Mouse (Mus musculus) colon, adult 2 months (tissue): ENCODE data around the gene Rbbp9. TPM values are rescaled to one million over a fixed set of nuclear protein-coding genes. Genes with fewer than 3 reads are reported as not detected.

Source experiments
- polyA plus RNA-seq: library from polyadenylated mRNA; depleted of rRNA; stranded (reverse); fragments of >200 nt; gene quantifications from 2 replicates; pipeline ENCODE4 v1.2.3, GENCODE M21; 2012; rRNA removed

Rbbp9 gene
- polyA plus RNA-seq, result 4.4 and 5.5 TPM in 2 replicates

DNA sequence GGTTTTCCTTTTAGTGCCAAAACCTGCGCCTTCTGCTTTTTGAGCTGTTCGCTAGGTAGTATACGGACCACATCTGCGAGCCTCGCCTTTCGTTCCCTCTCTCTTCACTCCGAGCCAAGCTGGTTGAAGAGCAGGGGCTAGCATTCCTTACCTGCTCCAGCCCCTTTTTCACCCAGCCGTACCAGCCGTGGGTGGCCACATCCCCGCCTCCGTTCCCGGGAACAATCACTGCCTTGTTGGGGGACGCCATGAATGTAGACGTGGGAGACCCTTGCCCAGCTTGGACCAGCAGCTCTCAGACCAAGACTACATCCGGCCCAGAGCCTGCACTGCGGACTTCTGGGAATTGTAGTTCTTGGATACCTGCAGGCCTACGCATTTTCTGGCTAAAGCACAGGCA lies at the start of gene Rbbp9:
Gene Rbbp9 (minus strand): TSS at position 341 of the 400 bp plus-strand sequence.

DNA sequence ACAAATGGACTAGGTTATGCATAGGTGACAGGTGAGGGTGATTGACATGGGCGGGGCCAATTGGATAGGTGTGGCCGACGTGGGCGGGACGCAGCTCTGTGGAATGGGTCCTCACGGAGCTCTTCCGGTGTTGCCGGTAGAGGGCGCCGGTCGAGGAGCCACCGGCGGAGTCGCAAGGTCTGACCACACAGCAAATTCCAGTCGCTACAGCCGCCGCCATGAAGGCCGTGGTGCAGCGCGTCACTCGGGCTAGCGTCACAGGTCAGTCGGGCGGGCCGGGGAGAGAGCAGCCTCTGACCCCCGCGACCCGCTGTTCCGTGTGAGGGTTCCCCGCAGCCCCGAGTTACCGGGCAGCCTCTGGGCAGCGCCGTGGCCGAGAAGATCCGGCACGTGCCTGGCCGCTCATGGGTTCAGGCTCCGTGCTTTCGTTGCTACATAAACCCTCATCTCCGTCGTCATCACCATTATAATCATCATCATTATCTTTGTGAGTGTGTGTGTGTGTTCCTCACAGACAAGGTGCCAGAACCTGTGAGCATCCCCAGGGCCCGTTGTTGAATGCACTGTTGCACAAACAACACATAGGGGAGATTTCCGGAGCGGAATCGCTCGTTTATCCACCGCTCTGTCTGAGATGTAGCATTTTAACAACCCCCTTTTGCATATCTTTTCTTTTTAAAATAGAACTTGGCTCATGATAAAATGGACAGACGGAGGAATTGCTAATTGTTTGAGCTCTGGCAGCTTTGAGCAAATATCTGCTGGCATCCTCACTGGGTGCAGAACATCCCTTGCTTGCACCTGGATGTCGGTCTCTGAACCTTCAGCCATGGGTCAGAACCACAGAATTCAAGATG lies 49.4 kb upstream of the Rbbp9 start, which contains the start of gene Dtd1:
Gene Dtd1 (plus strand): TSS at position 67 of the 857 bp plus-strand sequence.

DNA sequence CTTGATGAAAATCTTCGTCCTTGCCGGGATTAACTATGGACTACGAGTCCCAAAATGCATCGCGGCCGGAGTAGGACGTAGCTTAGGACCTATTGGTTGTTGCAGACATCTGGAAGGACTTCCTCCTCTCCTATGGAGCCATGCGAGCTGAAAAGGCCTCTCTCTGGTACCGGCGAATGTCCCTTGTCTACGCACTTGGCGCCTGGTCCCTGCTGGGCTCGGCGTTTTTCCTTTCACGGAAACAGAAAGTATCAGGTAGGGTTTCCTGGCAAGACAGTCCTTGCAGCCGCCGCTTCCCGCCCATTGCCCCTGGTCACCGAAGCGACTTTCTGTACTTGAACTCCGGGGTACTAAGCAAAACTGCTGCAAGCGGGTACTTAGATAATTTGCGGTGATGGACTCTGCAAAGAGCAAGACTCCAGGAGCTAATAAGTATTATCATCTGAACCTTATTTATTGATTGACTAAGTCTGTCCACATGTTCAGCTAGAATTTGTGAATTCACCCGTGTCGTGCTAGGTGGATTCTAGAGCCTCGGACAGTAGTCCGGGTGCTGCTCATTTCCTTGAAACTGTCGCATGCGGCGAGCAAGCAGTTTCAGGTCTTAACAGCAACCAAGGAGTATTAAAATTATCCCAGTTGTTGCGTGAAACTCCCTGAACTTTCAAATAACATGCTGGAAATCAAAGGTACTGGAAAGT lies 43.4 kb upstream of the Rbbp9 start, which contains the start of gene Smim26:
Gene Smim26 (plus strand): TSS at position 104 of the 701 bp plus-strand sequence.

GRCm38 (mm10) chr2:144555820-144556552 lies 5.3 kb upstream of the Rbbp9 start, which contains the start of gene Sec23b:
Gene Sec23b (plus strand): TSS chr2:144556229.

GRCm38 (mm10) chr2:144526981-144527820 lies 23.5 kb downstream of the Rbbp9 start, which contains the start of the genes Dzank1 and Polr3f:
Gene Dzank1 (minus strand): TSS chr2:144527414.
Gene Polr3f (plus strand): TSS chr2:144527718.

Other genes starting within 250 kb of the Rbbp9 start
- 39.7 and 59.7 TPM in 2 replicates for gene Ovol2, start 218.7 kb downstream of the Rbbp9 start, polyA plus RNA-seq
- gene Kat14, start 181.9 kb downstream of the Rbbp9 start, polyA plus RNA-seq, result 22.3 and 25.1 TPM in 2 replicates
- not detected in 2 replicates for gene Pet117, start 181.9 kb downstream of the Rbbp9 start, polyA plus RNA-seq
- 0.23 and 0.31 TPM in 2 replicates for gene Dzank1, start 23.5 kb downstream of the Rbbp9 start, polyA plus RNA-seq
- 2.8 TPM in 2 replicates for gene Polr3f, start 23.2 kb downstream of the Rbbp9 start, polyA plus RNA-seq
- 36.8 and 36.9 TPM in 2 replicates for gene Sec23b, start 5.4 kb upstream of the Rbbp9 start, polyA plus RNA-seq
- 1.7 and 1.8 TPM in 2 replicates for gene Smim26, start 43.2 kb upstream of the Rbbp9 start, polyA plus RNA-seq
- 6.0 and 6.2 TPM in 2 replicates for gene Dtd1, start 49.0 kb upstream of the Rbbp9 start, polyA plus RNA-seq